Mouse (Mus musculus) CD4-positive, CD25-positive, alpha-beta regulatory T cell, adult 4 months (primary cell): Measurements from ENCODE around the gene Stk38. TPM values are rescaled to one million over a fixed set of nuclear protein-coding genes. Genes with fewer than 3 reads are reported as not detected.
"Not testable (repeated sequence)": the region's sequence is repeated elsewhere in the genome, so short reads cannot be mapped to it uniquely, and the experiment has no call there.

ENCODE experiments used
- ATAC-seq: one replicate; pipeline ENCODE4 v1.8.0; 2017
- polyA plus RNA-seq, 2 experiments: library from polyadenylated mRNA; unstranded; fragments of 100-300 nt; shearing (Covaris generic); gene quantifications; one replicate each; pipeline ENCODE4 v1.2.1; 2017

Gene Stk38
- polyA plus RNA-seq = 100 to 1,000 TPM; 223 to 306 TPM

DNA sequence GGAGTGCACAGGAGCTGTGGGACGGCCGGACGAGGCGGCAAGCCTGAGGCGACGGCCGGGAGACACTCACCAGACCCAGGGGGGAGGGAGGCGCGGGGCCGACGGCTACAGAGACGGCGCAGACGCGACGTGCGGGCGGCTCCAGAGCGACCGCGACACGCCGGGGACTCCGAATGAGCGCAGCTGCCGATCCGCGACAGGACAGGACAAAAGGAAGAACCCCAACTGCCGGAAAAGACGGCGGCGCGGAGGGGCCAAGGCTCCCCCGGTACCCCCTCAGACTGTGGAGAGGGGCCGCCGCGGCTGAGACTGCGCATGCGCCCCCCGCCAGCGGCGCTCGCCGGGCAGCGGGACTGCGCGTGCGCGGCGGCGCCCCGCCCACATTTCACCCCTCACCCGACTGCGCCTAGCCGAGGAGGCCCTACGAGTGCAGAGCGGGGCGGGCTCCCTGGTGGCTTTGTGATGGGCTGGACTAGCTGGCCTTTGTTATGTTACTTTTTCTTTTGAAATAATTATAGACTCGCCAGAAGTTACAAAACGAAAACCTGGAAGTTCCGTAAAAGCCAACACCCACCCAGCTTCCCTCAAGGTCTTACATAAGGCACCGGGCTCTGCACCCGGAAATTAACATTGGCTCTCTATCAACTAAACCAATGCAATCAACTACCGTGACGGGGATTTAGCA, at the start of gene Stk38:
TSS of gene Stk38 (minus strand) at position 355 of the 685 bp plus-strand sequence.
- ATAC-seq = peak; percentile 75

DNA sequence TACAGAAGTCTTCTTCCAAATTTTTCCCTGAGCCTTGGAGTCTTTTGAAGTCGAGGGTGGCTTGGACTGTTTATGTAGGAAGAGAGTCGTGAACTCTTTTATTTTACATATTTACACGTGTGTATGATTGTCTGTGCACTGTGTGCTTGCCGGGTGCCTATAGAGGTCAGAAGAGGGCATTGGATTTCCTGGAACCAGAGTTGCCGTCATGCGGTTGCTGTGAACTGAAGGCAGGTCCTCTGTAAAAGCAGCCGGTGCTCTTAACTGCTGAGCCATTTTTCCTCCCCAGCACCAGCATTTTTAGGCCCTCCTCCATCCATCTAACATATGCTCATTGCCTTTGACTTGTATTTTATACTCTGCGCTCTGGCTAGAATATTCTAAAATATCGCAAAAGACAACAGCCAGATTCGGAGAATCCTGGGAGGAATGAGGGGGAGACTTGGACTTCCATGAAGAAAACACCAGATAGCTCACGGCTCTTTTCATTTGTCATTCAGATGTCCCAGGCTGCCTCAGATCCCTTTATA, 49.6 kb upstream of the Stk38 start:
- no peak for ATAC-seq

DNA sequence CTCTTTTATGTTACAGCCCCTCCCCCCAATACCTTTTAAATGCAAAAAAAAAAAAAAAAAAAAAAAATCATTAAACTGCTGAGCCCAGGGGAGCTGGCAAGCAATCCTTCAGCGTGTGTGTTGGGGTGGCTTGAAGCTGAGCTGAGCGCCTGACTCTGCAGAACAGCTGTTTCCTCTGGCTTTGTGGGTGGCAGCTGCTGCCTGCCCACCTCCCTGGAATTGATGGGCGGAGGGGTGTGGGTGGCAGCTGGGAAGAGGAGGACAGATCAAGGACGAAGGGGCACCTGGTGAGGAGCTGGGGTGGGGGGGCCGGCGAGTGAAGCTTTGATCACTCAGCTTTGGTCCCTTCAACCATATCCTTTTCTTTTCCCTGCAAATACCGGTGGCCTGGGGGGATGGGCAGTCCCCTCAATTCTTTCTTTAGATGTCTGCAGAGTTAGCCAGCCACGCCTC, 48.9 kb upstream of the Stk38 start:
- ATAC-seq = no peak

DNA sequence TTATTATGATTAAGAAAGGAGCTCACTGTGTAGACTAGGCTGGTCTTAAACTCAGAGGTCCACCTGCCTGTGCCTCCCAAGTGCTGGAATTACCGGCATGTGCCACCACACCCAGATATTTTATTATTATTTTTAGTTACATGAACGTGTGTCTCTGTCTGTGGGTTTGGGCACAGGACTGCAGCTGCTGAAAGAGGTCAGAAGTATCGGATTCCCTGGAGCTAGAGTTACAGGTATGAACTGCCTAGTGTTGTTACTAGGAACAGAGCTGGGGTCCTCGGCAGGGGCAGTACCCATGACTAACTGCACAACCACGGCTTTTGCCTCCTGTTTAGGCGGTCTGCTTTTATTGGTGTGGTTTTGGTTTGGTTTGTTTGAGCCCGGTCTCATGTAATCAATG, 48.4 kb upstream of the Stk38 start:
- no peak for ATAC-seq

DNA sequence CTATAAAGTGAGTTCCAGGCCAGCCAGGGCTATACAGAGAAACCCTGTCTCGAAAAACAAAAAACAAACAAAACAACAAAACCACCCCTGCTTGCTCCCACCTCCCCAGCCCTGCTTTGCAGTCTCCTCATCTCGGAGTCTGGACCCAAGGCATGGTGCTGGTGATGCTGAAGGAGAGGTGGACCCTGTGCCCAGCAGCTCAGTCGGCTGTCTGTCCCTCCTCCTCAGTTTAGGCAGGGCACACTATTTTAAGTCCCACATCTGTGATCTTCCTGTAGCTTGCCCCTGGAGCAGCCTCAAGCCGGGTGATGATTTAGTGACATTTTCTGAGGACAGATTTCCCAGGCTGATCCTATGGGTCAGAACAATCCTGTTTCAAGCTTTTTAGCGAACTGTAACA, 47.8 kb upstream of the Stk38 start:
- ATAC-seq = no peak

DNA sequence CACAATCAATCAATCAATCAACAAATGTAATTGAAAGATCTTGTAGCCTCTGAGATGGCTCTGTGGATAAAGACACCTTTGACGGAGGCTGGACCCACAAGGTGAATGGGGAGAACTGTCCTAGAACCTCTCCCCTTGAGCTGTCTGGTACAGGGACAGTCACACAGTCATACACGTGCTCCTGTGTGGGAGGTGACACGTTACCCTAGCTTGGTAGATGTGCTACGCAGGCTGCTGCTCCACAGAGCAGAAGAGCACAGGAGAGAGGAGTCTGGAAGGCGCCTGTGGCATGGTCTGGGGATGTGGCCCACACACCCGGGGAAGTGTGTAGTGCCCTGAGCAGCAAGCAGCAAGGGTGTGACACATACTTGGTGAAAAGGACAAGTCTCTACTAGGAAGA, 46.6 kb upstream of the Stk38 start:
- no peak for ATAC-seq

DNA sequence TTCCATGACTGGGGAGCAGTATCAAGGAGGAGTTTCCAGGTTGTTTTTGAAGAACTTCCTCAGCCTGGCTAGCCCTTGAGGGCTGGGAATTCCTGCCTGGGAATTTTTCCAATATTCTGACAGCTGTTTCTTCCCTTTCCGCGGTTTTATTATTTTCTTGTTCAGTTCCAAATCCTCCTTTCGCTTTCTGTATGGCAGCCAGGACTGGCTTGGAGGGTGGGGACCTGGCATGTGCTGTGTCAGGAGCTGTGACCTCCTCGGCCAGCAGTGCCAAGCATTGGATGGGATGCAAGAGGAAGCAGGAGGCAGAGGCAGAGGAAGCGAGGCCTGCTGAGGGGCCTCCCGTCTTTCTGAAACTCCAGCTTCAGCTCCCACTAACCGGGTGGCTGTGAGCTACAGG, 46.0 kb upstream of the Stk38 start:
- ATAC-seq = no peak

DNA sequence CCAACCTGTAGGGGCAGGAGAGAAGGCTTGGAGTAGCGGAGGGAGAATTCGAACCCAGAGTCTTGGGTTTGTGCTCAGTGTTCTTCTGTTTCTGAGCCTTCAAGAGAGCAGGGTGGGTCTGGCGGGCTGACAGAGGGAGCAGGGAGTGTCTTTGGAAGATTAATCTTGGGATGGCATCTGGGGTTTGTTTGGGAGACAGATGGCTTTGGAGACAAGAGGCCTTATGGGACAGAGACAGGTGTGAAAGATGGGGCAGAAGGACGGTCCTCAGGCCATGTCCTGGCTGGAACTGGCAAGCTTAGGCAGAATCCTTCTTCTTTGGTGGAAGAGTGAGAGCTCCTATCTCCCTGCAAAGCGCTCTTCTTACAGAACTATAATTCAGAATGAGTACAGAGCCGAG, 45.3 kb upstream of the Stk38 start:
- ATAC-seq = no peak

DNA sequence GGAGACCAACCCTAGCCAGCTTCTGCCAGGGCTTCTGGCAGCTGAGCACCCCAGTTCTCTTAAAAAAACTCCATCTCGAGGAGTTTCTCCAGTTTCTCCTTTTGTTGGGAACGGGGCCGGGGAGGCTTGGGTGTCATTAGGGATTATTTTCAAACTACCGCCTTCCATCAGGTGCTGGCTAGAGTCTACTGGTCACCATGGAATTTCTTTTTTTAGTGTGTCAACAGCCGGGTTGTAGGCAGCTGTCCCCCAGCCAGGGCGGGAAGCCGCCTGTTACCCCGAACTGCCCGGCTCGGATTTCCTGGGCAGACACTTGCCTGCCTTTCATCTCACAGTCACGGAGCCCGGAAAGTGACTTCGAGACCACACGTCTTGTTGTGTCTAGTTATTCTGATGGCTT, 43.0 kb upstream of the Stk38 start:
- ATAC-seq = no peak

DNA sequence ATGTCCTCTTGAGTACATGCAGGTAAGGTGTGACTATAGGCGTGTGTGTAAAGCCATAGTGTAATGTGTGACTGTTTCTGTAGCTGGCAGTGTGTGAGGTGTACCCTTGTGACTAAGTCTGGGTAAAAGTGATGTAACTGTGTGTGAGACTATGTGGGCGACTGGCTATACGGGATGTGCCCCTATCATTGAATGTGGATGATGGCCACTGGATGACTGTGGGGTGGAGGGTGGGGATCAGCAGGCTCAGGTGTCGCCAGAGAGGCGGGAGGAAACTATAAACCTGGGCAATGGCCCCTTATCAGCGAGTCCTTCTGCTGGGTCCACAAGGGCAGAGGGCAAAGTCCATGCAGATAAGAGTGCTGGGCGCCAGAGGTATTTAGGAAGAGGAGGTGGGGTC, 42.1 kb upstream of the Stk38 start:
- no peak for ATAC-seq

DNA sequence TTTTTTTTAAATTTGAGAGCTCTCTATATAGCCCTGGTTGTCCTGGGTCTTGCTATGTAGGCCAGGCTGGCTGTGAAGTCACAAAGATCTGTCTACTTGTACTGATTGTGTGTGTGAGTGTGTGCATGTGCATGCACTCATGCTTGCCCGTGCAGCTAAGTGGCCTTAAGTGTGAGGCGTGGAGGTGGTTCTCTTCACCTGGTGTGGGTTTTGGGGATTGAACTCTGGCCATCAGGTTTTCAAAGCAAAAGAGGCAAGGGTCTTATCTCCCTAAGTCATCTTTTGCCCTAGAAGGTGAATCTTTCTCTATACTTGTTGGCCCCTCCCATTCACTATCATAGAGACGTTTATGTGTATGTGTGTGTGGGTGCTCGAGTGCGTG, 41.7 kb upstream of the Stk38 start:
- ATAC-seq = no peak

DNA sequence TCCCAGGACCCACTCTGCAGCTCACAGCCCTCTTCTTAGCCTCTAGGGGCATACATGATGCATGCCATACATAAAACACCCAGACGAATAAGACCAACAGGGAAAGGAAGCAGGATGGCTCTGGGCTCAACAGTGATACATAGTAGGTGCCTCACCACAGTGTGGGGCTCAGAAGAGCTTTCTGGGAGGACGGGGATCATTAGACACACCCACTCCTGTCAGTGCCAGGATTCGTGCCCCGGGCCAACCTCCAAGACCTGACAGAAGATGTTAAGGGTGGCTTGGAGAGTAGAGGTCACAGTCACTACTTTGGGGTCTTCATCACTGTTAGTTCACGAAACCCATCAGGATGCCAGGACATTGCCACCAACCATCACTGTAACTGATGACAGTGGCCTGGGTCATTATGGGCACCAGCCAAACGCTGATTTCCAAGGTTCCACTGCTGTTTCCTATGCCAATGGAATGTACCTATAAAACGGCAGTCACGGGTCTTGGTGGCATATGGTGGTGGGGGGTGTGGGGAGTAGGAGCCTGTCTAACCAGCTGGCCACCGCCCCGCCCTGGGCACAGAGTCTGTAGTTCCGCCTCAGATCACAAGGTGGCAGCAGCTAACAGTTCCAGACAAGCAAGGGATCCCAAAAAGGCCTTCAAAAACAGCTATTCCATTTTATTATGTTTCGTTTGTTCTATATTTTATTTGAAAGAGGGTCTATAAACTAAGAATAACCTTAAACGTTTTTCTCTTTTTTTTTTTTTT, 41.1 kb upstream of the Stk38 start:
- peak; percentile 72 for ATAC-seq

DNA sequence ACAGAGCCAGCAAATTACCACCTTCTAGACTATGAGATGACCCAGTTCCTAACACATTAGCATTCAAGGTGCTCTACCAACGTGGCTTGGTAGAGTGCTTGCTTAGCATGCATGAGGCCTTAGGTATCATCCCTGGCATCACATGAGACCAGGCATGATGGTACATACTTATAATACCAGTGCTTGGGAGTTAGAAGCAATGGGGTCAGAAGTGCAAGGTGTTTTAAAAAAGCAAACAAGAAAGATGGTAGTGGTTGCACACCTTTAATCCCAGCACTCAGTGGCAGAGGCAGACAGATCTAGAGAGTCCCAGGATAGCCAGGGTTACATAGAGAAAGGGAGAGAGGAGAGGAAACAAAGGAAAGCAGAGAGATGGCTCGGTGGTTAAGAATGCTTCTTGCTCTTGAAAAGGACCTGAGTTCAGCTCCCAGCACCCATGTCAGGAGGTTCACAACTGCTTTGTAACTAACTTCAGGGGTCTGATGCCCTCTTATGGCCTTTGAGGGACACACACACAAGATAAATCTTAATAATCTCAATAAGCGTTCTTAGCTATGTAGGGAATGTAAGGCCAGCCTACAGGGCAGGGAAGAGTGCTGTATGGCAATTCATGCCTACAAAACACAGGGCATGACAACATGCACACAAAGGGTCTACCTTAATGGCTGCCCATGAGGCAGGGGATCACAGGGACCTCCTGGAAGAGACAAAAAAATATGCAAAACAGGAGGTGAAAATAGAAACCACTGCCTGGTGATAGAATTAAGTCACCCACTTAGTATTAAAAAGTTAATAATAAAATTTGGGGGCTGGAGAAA, 40.1 kb upstream of the Stk38 start:
- ATAC-seq = no peak

DNA sequence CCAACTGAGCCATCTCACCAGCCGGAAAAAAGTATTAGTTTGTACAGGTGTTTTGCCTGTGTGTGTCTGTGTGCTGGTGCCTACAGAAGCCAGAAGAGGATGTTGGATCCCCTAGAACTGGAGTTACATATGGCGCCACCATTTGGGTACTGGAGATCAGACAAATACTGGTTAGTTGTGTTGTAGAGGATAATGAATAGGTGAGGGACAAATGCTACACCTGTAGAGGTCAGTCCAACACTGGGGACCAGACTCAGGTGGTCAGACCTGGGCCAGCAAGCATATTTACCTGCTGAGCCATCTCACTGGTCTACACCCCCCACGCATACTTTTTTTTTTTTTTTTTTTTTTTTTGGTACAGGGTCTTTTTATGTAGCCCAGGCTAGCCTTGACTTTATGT, 39.1 kb upstream of the Stk38 start:
- no peak for ATAC-seq

DNA sequence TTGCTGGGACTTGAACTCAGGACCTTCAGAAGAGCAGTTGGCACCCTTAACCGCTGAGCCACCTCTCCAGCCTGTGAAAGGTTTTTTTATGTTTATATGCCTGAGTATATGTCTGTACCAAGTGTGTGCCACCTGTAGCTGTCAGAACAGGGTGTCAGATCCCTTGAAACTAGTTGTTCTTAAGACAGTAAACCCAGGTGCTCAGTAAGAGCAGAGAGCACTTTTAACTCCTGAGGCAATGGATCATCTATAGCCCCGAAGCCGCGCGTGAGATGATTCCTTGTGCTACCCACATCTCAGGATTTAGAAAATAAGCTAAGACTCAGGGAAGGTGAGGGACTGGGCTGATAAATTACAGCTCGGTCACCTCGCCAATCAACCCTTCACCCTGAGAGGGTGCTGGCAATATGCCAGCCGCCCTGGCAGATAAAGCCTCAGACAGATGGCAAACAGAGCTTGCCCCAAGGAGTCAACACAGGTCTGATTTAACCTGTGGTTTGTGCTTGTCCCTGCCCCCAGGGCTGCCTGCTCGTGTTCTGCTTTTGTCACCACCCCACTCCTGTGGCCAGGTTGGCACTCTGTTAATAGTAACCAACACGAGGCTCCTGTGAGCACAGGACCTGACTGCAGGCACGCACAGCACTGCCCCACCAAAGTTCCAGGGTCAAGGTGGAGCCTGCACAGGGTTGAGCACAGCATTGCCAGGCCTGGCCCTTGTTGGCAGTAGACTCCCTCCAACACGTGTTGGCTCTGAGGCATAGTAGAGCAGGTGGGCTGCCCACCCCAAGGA, 38.1 kb upstream of the Stk38 start:
- ATAC-seq = no peak

DNA sequence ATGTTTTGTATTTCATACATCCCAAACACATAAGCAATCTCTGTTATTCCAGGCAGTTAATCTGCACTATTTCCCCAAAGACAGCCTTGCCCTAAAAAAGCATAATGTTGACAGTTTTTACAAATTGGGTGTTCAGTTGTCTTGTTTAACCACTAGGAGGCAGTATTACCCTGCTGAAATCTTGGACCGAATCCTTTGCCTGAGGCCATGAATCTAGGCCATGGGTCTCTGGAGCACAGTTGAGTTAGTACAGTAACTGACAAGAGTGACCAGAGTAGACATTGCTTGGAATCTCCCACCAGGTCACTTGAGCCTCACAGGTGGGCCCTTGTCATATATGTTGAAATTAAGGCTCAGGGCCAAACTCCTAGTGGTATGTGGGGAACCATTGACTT, 37.1 kb upstream of the Stk38 start:
- peak; percentile 48 for ATAC-seq

DNA sequence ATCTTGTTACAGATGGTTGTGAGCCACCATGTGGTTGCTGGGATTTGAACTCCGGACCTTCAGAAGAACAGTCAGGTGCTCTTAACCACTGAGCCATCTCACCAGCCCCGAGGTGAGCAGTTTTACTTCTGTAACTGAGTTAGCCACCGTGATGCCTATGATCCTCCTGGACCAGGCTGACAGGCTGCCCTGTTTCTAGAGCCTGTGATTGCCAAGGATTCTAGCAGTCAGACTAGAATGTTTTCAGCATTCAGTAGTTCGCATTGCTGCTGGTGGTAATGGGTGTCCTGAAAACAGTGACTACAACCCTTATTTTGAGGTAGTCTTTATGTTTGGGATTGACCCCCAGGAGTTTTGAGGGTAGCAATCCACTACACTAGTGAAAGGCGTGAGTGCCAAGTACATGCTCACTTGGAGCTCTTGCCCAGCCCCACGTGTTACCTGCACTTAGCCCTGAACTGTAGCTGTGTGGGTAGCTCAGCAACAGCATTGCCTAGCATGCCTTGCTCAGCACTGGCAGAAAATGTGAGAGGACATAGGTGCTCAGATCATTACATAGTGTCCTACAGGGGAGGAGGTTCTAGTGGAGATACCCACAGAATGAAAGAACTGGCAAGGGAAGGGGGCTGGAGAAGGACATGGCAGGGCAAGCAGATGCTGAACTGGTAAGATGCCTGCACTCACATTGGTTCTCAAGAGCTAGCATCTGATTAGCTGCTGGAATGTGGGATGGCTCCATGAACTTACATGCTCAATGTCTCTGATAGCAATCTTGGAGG, 36.5 kb upstream of the Stk38 start:
- ATAC-seq = no peak

DNA sequence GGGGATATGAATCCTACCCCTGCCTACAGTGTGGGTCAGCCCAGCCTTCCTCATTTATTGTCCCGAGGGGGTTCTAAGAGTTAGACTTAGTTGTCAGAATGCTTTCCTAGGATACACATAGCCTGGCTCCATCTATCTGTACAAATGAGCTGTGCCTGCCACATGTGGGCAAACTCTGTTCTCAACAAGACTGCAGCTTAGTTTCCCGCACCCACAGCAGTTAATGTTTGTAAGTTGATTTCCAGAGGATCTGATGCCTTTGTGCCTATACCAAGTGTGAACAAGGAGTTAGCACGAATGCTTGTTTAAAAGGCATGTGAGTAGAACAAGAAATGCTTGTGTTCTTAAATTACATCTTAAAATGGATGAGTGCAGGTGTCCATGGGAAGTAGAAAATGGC, 35.8 kb upstream of the Stk38 start:
- no peak for ATAC-seq

DNA sequence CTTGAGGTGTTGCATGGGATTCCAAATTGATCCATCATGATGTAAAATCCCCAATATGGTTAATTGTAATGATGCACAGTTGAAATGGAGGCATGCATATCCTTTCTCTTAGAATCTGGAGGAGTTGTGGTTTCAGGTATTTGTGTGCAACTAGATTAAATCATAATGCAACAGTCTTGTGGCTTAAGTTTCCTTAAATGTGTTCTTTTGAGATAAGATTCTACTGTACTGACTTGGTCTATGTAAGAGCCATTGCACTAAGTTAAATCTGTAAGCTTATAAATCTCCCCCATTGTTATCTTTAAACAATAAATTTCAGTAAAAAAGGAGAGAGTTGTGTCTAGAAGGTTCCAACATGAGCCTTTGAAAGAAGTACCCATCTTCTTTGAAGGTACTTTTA, 34.8 kb upstream of the Stk38 start:
- ATAC-seq = no peak

DNA sequence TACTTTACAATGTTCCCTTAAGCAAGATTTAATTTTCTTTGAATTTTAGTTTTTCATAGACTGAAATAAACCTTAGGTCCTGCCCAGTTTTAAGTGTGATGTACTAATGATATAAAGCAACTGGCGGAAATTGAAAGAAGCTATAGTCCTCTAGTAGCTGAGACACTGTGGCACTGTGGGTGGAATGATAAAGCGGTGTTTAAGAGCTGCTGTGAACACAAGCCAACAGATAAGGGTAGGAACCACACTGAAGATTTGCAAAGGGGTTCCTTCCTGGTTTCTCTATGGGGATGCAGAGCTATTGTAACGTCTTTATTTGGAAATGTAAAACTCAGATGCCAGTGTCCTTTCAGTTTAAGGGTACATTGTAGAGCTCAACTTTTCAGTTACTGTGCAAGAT, 33.8 kb upstream of the Stk38 start:
- not testable (repeated sequence) for ATAC-seq

DNA sequence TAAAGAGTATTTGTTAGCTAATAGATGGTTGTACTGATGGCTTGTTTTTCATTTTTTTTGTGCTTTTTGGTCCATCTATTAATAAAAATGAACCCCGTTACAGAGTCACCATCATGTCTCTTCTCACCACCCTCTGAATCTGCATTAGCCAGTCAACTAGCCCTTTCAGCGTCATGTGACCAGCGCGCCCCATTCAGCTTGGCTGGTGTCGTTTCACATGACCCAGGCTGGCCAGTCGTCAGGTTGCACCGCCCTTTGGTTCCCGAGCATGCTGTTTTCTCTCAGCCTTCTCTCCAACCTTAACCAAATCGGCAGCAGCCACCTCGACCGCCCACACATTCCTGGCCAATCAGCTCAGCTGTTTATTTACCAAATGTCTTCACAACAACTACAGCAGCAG, 31.6 kb upstream of the Stk38 start:
- ATAC-seq = no peak

DNA sequence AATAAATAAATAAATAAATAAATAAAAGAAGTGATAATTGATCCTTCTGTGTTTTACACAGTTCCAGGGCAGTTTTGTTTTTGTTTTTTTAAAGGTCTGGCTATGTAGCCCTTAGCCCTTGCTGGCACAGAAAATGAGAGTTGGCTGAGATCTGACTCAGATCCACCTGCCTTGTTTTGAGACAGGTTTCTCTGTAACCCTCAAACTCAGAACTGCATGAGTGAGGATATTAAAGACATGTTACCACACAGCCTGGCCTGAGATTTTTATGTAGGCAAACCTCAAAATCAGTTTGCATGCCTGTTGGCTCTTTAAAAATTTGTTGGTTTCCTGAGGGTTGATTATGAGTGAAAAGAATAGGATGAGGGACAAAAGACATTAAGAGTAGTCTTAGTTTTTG, 27.7 kb upstream of the Stk38 start:
- ATAC-seq = no peak
